11 mouse cellular contexts compared by ENCODE assay signal in genomic region chr11:68113454-68114100, GRCm38 (mm10).
DNase-seq lines count a peak whose midpoint lies in the region; ATAC-seq lines count a peak whose summit lies in the region.
"Had no signal": no experiment of that assay in that cellular context is flagged by ENCODE, and none has a peak within 500 bp of the region (broad histone marks: within the 10 kb centered on the region; RNA-seq: fewer than 3 reads in every experiment).

No protein-coding gene starts in this region.

- no peaks in the 10 kb centered on the region for H3K36me3 ChIP-seq in midbrain, embryonic 10.5 days
- no peaks in the 10 kb centered on the region for H3K36me3 ChIP-seq in midbrain, embryonic 15.5 days (replicated peaks)
- H3K36me3 ChIP-seq: embryonic facial prominence, embryonic 10.5 days had no signal

- H3K9ac ChIP-seq in midbrain, embryonic 15.5 days, result no peak overlapping the region

- no peaks in the 10 kb centered on the region for H3K27me3 ChIP-seq in midbrain, embryonic 10.5 days (ENCODE audit: low read depth, poor library complexity, severe bottlenecking)
- H3K27me3 ChIP-seq in midbrain, embryonic 15.5 days (replicated peaks), result no peaks in the 10 kb centered on the region

- peak; percentile 45 for DNase-seq in embryo, embryonic 10 days (ENCODE audit: low spot score)
- DNase-seq in embryo, embryonic 11 days, result no peak
- DNase-seq in midbrain, embryonic 10.5 days (ENCODE audit: low spot score), result no peak
- peak; percentile 74 for DNase-seq in lung, postnatal 36 days
- no peak for DNase-seq in T-cell, adult 2 months (ENCODE audit: low spot score)
- DNase-seq in kidney, postnatal 25 days, result no peak
- DNase-seq in adrenal gland, adult (ENCODE audit: inconsistent age in 2 of 2, low spot score in 1 of 2), result no peak
- DNase-seq: thymus, adult 18-20 months had no signal

- no peak overlapping the region for H3K4me3 ChIP-seq in midbrain, embryonic 10.5 days
- no peak overlapping the region for H3K4me3 ChIP-seq in midbrain, embryonic 15.5 days
- H3K4me3 ChIP-seq: embryonic facial prominence, embryonic 10.5 days had no signal

- H3K4me1 ChIP-seq in midbrain, embryonic 10.5 days, result peaks cover 24% of the 10 kb centered on the region
- peaks cover 14% of the 10 kb centered on the region for H3K4me1 ChIP-seq in midbrain, embryonic 15.5 days

- no peak for ATAC-seq in midbrain, embryonic 15.5 days (replicated peaks)
- ATAC-seq: activated CD4-positive, CD25-positive, alpha-beta regulatory T cell, adult 4 months had no signal

- no peak overlapping the region; the same call in 1 of the 2 replicates for H3K4me2 ChIP-seq in midbrain, embryonic 15.5 days

- 50% methylated on average over 11 of the region's 11 CpGs for WGBS in midbrain, embryonic 10.5 days
- WGBS in midbrain, embryonic 15.5 days, result 22% methylated on average over 11 of the region's 11 CpGs

- H3K9me3 ChIP-seq in midbrain, embryonic 10.5 days (replicated peaks), result no peaks in the 10 kb centered on the region
- no peaks in the 10 kb centered on the region for H3K9me3 ChIP-seq in midbrain, embryonic 15.5 days
- H3K9me3 ChIP-seq: embryonic facial prominence, embryonic 10.5 days had no signal

- H3K27ac ChIP-seq in midbrain, embryonic 10.5 days (replicated peaks), result peak overlapping the region; percentile 80
- no peak overlapping the region for H3K27ac ChIP-seq in midbrain, embryonic 15.5 days
- H3K27ac ChIP-seq: embryonic facial prominence, embryonic 10.5 days had no signal

Comparison
In these comparisons a context has a peak if more than half of its experiments do, and no peak if none do; other contexts are left out.
1. DNase-seq: peak in embryo, embryonic 10 days (single experiment) and lung, postnatal 36 days (single experiment); none in embryo, embryonic 11 days (single experiment), midbrain, embryonic 10.5 days (single experiment), T-cell, adult 2 months (single experiment), kidney, postnatal 25 days (0 of 2) and adrenal gland, adult (0 of 2).